Mouse (Mus musculus) spleen, embryonic (tissue): ENCODE measurements around the gene Rab8b.
"Not testable (repeated sequence)": the region's sequence is repeated elsewhere in the genome, so short reads cannot be mapped to it uniquely, and the experiment has no call there.

ENCODE experiments used
- CTCF ChIA-PET: fragments of 350-600 bp; sonication (Branson Sonifier 250); formaldehyde crosslinking; loops from one replicate; lab custom pipeline; 2022; lab: Charles Lee

Gene Rab8b

GRCm38 (mm10) chr9:66887960-66888610, 31.4 kb downstream of the Rab8b start:
- CTCF ChIA-PET, result interaction anchor here (0.5 to 0.7 kb wide), 3 partner anchors 21 to 793 kb away, joined by 3 to 16 read pairs (median 3); no protein-coding TSS in a partner anchor

DNA sequence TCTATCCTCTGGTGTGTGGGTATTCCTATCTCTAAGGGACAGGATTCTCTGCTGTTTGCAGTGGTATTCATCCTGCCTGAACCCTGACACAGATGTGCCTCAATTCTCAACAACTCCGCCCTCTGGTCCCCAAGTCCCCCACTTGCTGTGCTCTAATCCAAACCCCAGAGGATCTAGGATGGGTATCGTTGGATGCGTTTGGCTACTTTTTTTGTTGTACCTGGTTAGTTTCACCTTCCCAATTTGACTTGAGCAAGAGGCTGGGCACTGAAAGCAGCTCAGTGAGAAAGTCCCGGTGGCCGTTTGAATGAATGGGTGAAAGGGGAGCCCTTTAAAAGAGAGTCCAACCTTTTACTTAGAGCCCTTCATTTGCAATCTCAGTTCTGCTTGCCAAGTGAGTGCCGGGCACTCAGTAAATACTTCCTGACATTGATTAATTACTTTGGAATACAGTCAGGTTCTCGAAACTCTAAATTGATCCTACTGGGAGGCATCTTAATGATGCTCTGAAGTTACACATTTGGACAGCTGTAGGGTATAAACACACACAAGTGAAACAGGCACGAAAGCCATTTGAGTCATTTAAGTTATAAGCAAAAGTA, 32.1 kb downstream of the Rab8b start:
- CTCF ChIA-PET, result no interaction called here

DNA sequence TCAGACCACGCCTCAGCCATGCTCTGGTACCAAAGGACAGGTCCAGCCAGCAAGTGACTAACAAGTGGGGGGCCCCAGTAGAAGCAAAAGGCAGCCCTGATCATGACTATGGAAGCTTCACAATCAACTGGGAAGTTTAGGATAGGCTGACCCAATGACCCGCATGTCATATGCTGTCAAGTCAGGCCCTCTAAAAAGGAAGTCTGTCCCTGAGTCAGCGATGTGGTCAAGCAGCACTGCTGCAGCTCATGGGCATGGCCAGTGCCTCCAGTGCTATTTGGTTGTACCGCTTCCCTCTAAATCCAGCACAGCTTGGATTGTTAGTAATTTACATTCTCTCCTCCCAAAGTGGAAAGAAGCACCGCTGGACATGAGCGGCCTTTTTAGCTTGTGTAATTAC, 32.7 kb downstream of the Rab8b start:
- CTCF ChIA-PET, result interaction anchor here (0.5 kb wide), 2 partner anchors 519 to 613 kb away, joined by 3 read pairs; no protein-coding TSS in a partner anchor

DNA sequence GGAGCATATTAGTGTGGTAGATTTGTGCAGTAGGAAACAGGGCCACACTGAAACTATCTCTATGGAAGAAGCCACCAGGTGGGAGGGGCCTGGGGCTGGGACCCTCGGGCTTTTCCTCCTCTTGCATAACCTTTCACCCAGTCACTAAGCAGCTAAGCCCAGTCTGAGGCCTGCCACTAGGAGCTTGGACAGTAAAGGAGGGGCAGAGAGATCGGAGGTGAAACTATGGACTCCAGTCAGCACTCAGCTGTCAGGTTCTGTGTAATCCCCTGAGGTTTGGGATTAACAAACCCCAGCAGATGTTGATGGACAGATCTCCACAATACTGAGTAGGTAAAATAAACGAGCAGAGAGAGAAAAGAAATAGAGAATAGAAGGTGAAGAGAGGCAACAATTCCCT, 33.1 kb downstream of the Rab8b start:
- CTCF ChIA-PET, result interaction anchor here (0.5 kb wide), 2 partner anchors 519 to 613 kb away, joined by 3 read pairs; no protein-coding TSS in a partner anchor

DNA sequence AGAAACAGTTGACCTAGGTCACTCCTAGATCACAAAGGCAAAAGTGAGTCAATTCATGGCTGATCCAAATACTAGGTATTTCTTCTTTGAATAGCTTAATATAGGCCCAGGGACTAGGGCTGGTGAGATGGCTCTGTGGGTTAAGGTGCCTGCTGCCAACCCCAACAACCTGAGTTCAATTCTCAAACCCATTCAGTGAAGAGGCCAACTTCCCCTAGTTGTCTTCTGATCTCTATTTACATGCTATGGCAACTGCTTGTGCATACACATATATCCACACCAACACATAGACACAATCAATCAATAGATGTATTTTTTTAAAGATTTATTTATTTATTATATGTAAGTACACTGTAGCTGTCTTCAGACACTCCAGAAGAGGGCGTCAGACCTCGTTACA, 34.9 kb downstream of the Rab8b start:
- CTCF ChIA-PET, result no interaction called here

- CTCF ChIA-PET, result no interaction called here
Measured at GRCm38 (mm10) chr9:66883500-66883899, 36.0 kb downstream of the Rab8b start.

DNA sequence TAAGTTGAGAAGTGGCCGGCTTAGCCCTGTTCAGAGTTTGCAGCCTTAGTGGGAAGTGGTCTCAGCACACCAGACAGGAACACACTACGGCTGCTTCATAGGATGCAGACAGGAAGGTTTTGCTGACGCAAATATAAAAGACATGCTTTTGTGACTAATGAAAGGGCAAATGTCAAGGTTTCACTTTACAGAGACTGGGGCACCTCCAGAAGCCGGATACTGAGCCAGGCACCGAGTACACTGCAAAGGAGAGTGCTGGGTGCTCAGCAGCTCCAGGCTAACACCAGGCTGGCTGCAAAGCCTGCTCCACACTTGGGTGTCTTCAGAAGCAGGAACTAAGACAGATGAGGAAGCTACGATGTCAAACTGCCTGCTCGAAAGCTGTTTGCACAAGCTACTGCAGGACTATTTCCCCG, 37.1 kb downstream of the Rab8b start:
- CTCF ChIA-PET, result no interaction called here

- CTCF ChIA-PET, result no interaction called here
Measured at GRCm38 (mm10) chr9:66881858-66882257, 37.6 kb downstream of the Rab8b start.

DNA sequence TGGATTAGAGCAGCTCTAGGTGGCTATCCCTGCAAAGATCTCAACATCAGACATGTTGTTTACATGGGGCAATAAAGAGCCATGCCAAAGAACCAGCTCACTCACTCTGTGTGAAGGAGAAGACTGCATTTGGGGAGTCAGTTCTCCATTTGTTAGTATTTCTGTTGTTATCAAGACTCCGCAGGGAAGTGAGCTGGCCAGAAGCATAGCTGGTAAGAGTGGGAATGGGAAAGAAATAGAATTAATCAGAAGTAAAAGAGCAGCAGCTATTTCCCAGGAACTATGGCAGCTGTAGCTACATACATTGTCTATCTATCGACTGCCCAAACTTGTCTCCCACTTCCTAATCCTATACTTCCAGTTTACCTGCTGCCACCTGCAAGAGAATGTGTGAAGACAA, 38.7 kb downstream of the Rab8b start:
- CTCF ChIA-PET, result no interaction called here

DNA sequence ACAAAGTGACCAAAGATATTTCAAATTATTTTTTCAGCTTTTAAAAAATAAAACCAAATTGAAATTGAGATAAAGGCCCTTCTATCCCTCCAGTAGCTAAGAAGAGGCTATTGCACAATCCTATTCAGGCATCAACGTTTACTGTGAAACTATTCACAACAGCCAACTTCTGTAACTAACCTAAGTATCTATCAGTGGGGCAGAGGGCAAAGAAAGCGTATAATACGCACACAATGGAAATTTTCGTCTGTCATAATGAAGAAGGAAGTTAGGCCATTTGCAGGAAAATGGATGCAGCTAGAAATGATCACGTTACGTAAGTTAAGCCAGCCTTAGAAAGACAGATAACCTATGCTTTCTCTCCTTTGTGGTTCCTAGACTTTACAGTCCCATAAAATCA, 40.0 kb downstream of the Rab8b start:
- CTCF ChIA-PET, result no interaction called here

DNA sequence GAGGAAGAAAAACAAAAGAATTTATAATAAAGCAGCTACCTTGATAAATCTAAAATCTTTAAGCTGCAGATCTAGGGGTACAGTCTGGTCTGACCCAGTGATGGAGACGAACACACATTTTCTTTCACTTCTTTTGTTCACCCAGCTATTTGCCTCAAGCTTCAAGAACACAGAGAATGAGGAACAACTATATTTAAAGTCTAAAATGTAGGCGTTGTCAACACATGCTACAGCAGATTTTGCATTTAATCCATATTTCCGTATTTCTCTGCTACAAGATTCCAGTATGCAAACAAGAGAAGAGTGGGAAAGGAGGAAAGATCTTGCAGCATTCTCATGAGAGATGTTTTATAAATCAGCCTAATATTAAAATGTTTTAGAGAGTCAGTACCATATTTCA, 40.6 kb downstream of the Rab8b start:
- CTCF ChIA-PET, result interaction anchor here (0.6 kb wide), 1 partner anchor 10 kb away, joined by 9 read pairs; no protein-coding TSS in a partner anchor

DNA sequence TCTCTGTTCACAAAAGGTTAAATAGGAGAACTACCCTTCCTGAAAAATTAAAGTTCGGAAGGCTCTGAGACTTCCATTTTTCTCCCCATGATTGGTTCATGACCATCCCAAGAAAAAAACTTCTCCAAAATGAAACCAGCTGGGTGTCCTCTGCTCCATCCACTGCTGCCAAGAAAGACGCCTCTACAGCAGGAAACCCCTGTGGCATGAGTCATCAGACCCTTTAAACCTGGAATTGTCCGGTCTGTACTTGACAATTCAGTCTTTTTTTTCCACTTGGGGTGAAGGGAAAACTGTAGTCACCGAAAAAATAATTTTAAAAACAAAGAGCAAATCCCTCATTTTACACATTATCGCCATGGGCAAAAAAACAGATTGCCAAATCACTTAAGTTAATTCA, 42.9 kb downstream of the Rab8b start:
- CTCF ChIA-PET, result interaction anchor here (0.6 kb wide), 1 partner anchor 621 kb away, joined by 5 read pairs; no protein-coding TSS in a partner anchor

GRCm38 (mm10) chr9:66874297-66874696, 45.2 kb downstream of the Rab8b start:
- CTCF ChIA-PET, result no interaction called here

DNA sequence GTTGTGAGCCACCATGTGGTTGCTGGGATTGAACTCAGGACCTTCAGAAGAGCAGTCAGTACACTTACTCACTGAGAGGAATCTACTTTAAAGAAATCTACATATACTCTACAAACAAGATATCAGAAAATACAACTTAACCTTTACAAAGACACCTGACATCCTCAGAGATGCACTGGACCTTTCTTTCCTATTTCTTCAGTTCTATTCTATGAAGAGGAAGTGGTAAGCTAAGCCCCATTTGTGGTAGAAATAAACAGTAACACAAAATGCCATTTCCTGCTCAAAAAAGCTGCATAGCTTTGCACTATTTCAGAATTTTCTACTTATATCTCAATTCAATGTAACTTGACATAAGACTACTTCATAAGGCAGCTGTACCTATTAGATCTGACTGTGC, 46.0 kb downstream of the Rab8b start:
- CTCF ChIA-PET, result no interaction called here

- CTCF ChIA-PET, result not testable (repeated sequence)
Measured at GRCm38 (mm10) chr9:66873009-66873408, 46.5 kb downstream of the Rab8b start.

DNA sequence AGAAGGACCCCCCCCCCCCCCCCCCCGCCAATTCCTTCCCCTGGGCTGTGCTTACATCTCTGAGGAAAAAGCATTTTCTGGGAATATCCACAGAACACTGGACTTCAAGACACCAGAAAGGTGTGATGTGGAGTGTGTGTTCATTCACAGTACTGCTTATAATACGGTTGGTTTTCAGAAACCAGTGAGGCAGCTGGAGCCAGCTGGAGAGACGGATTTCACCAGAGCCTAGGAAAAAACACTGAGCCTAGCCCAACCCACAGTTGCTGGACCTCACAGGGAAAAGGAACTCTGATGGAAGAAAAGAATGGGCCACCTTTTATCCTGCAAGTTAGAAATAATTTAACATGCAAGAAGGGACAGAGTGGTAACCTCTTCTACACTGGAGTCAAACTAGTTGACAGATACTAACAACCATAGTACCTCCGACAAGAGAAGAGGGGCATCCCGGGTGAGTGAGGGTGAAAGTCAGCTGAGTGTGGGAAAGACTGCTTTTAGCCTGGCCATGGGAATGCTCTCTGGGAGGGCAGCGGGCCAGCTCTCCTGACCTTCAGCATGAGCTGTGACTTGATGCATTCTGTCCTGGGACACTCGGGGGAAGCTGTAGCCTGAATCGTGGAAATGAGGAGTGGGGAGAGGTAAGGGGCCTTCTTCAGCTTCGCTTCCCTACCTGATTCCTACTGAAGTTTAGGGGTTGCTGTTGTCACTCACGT, 47.3 kb downstream of the Rab8b start:
- CTCF ChIA-PET, result no interaction called here

- CTCF ChIA-PET, result no interaction called here
Measured at GRCm38 (mm10) chr9:66864708-66865107, 54.8 kb downstream of the Rab8b start.

- CTCF ChIA-PET, result no interaction called here
Measured at GRCm38 (mm10) chr9:66863456-66863855, 56.0 kb downstream of the Rab8b start.

DNA sequence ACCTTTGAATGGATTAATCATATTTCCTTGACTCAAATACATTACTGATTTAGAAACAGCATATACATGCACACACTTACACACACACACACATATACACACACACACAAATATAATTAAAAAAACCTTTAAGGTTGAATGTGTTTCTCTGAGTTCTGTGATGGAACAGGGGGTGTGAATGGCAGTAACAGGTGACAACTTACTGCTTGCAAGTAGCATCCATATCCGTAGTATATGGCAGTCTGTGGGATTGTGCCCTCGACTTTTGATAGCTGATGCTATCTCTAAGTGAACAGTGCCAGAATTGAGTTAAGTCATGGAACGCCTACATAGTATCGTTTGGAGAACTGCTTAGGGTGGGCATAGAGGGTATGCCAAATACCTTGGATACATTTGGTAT, 57.3 kb downstream of the Rab8b start:
- CTCF ChIA-PET, result no interaction called here

GRCm38 (mm10) chr9:66861104-66861767, 58.3 kb downstream of the Rab8b start:
- CTCF ChIA-PET, result interaction anchor here (0.9 kb wide), 1 partner anchor 68 kb away, joined by 3 read pairs; no protein-coding TSS in a partner anchor

DNA sequence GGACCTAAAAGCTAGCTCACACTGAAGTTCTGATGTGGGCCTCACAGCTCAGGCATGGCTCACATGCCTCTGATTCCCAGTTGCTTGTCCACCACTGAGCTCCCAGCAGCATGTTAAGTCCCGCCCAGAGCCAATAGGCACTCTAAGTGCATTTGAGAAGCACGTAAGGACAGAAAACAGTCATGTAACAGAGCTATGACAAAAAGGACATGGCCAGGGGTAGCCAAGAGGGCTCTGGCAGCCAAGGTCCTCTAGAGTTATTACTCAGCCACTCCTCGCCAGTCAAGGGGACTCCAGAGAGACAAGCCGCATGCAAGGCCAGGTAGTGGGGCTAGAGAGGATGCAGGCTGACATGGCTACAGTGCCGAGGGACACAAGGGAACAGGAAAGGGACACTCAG, 60.0 kb downstream of the Rab8b start:
- CTCF ChIA-PET, result no interaction called here

DNA sequence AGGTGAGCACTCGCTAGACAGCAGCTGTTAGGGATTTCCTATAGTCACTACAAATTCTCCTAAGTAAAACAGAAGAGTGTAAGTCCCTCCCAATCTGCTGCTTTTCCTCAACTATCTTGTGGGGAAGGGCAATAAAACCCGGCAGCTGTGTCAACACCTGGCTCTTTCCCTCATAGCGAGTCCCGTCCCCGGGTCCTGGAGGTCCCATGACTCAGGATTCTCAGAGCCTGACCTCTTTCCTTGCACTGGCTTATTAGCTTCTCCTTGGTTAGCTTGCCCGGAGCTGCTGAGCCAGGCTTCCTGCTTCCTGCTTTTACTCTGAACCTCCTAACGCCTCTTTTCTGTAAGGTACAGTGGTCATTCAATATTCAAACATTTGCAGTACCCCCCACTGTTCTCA, 63.6 kb downstream of the Rab8b start:
- CTCF ChIA-PET, result no interaction called here
